Mouse (Mus musculus): ENCODE measurements around the gene Gzmm.

GRCm38 (mm10) chr10:79703541-79703940 lies 14.7 kb downstream of the Gzmm start:
- no peak for TF ChIP-seq USF1 (IDR thresholded peaks at IDR 0.05; ENCODE audit: low read depth)
- TF ChIP-seq CTCF (IDR thresholded peaks at IDR 0.05; ENCODE audit: control insufficient read depth, insufficient read depth, insufficient read length), result no peak
- no peak for TF ChIP-seq MYOD1 (IDR thresholded peaks at IDR 0.05; ENCODE audit: control insufficient read depth, insufficient read length, low read depth)
- TF ChIP-seq MAX (IDR thresholded peaks at IDR 0.05), result no peak
- TF ChIP-seq CEBPB (IDR thresholded peaks at IDR 0.05; ENCODE audit: low read depth), result no peak
- TF ChIP-seq FOSL1 (IDR thresholded peaks at IDR 0.05; ENCODE audit: insufficient read depth, low read length, poor library complexity, severe bottlenecking), result no peak

Measured in C2C12 (cell line).